Mouse (Mus musculus): ENCODE data around the gene Serpinb5.

- TF ChIP-seq CTCF (IDR thresholded peaks at IDR 0.05; ENCODE audit: insufficient read depth, low read depth, low read length), result no peak
- TF ChIP-seq POLR2A (IDR thresholded peaks at IDR 0.05; ENCODE audit: insufficient read depth, low read depth, low read length), result no peak
Measured at GRCm38 (mm10) chr1:106882723-106883122, 21.8 kb downstream of the Serpinb5 start.

All from olfactory bulb, adult 2 months (tissue).